Mouse (Mus musculus) MEL (cell line): Measurements from ENCODE around the gene C1qb. TPM values are rescaled to one million over a fixed set of nuclear protein-coding genes. Genes with fewer than 3 reads are reported as not detected.

Experiments
- DNase-seq: peaks from one replicate; pipeline ENCODE4 v3.0.0; 2011; ENCODE audit warnings: low read depth, low spot score
- H3K27ac ChIP-seq: 2 replicates; pipeline ENCODE4 v1.5.1; 2012; ENCODE audit warnings: low read depth, mild to moderate bottlenecking, control low read depth, low read length, moderate library complexity; ENCODE audit not compliant: control insufficient read depth
- H3K27me3 ChIP-seq, 2 experiments: fragments of 150-350 bp in 1 of 2; sonication (generic) in 1 of 2; 2 replicates each; pipeline ENCODE4 v1.6.1; 2012; ENCODE audit warnings: low read length in 2 of 2, mild to moderate bottlenecking in 2 of 2, improper control_type of control experiment in 1 of 2, moderate library complexity in 1 of 2; ENCODE audit not compliant: insufficient read depth in 2 of 2, control insufficient read depth in 1 of 2
- H3K36me3 ChIP-seq, 2 experiments: 2 replicates each; pipeline ENCODE4 v1.6.1; 2012 to 2014; ENCODE audit warnings: low read length in 2 of 2, improper control_type of control experiment in 1 of 2, inconsistent platforms in 1 of 2, mild to moderate bottlenecking in 1 of 2; ENCODE audit not compliant: insufficient read depth in 2 of 2, control insufficient read depth in 1 of 2
- H3K4me1 ChIP-seq, 2 experiments: fragments of 150-350 bp in 1 of 2; sonication (generic) in 1 of 2; 2 replicates each; pipeline ENCODE4 v1.6.1; 2012; ENCODE audit warnings: low read length in 2 of 2, improper control_type of control experiment in 1 of 2, mild to moderate bottlenecking in 1 of 2; ENCODE audit not compliant: insufficient read depth in 2 of 2, control insufficient read depth in 1 of 2
- H3K4me3 ChIP-seq, 2 experiments: fragments of 150-350 bp in 1 of 2; sonication (generic) in 1 of 2; 2 replicates each; pipeline ENCODE4 v1.5.1; 2012; ENCODE audit warnings: low read depth in 2 of 2, low read length in 2 of 2, mild to moderate bottlenecking in 2 of 2, moderate library complexity in 2 of 2, control low read depth in 1 of 2, improper control_type of control experiment in 1 of 2; ENCODE audit not compliant: control insufficient read depth in 1 of 2, insufficient read depth in 1 of 2
- H3K79me2 ChIP-seq: 2 replicates; pipeline ENCODE4 v1.6.1; 2012; ENCODE audit warnings: mild to moderate bottlenecking, low read length, moderate library complexity; ENCODE audit not compliant: control insufficient read depth, poor library complexity, insufficient read depth
- H3K9ac ChIP-seq: 2 replicates; pipeline ENCODE4 v1.6.1; 2012; ENCODE audit warnings: low read depth, mild to moderate bottlenecking, control low read depth, low read length, moderate library complexity; ENCODE audit not compliant: control insufficient read depth, poor library complexity, severe bottlenecking
- H3K9me3 ChIP-seq: fragments of 150-350 bp; sonication (generic); replicated peaks from 2 replicates; pipeline ENCODE4 v1.6.1; 2012; ENCODE audit warnings: mild to moderate bottlenecking, low read length, improper control_type of control experiment, moderate library complexity; ENCODE audit not compliant: insufficient read depth
- BHLHE40 ChIP-seq: IDR thresholded peaks from 2 replicates; pipeline ENCODE4 v1.6.1; 2012; ENCODE audit warnings: low read depth, mild to moderate bottlenecking, inconsistent platforms, low read length, improper control_type of control experiment, borderline replicate concordance
- CHD2 ChIP-seq: IDR thresholded peaks from 2 replicates; pipeline ENCODE4 v1.6.1; 2011; ENCODE audit warnings: low read length, improper control_type of control experiment
- CTCF ChIP-seq, 3 experiments: IDR thresholded peaks in 2 of 3; conservative IDR thresholded peaks in 1 of 3; 2 replicates each; pipeline ENCODE4 v1.5.1; 2011 to 2012; ENCODE audit warnings: low read length in 3 of 3, low read depth in 2 of 3, mild to moderate bottlenecking in 2 of 3, improper control_type of control experiment in 1 of 3, inconsistent platforms in 1 of 3, mixed read lengths in 1 of 3, moderate library complexity in 1 of 3; ENCODE audit not compliant: control insufficient read depth in 1 of 3, insufficient read depth in 1 of 3, poor library complexity in 1 of 3, severe bottlenecking in 1 of 3
- E2F4 ChIP-seq: IDR thresholded peaks from 2 replicates; pipeline ENCODE4 v1.6.1; 2011; ENCODE audit warnings: low read depth, low read length, improper control_type of control experiment, borderline replicate concordance
- ETS1 ChIP-seq: IDR thresholded peaks from 2 replicates; pipeline ENCODE4 v1.6.1; 2012; ENCODE audit warnings: low read depth, mild to moderate bottlenecking, inconsistent platforms, low read length, improper control_type of control experiment, moderate library complexity
- GABPA ChIP-seq: IDR thresholded peaks from 2 replicates; pipeline ENCODE4 v1.6.1; 2012; ENCODE audit warnings: low read depth, mild to moderate bottlenecking, inconsistent platforms, low read length, improper control_type of control experiment, moderate library complexity
- JUND ChIP-seq: IDR thresholded peaks from 2 replicates; pipeline ENCODE4 v1.6.1; 2011; ENCODE audit warnings: low read depth, mild to moderate bottlenecking, improper control_type of control experiment, low read length
- KAT2A ChIP-seq: conservative IDR thresholded peaks from 2 replicates; pipeline ENCODE4 v1.6.1; 2012; ENCODE audit warnings: low read depth, low read length, improper control_type of control experiment, inconsistent platforms
- MEF2A ChIP-seq: IDR thresholded peaks from 2 replicates; pipeline ENCODE4 v1.6.1; 2014; ENCODE audit warnings: low read depth, mild to moderate bottlenecking, inconsistent platforms, low read length, improper control_type of control experiment; ENCODE audit not compliant: poor library complexity, insufficient replicate concordance, severe bottlenecking; ENCODE audit errors: extremely low read depth
- MXI1 ChIP-seq: IDR thresholded peaks from 2 replicates; pipeline ENCODE4 v1.6.1; 2011; ENCODE audit warnings: mild to moderate bottlenecking, low read depth, low read length, improper control_type of control experiment
- POLR2A ChIP-seq, 2 experiments: IDR thresholded peaks; 2 replicates each; pipeline ENCODE4 v1.6.1; 2011 to 2012; ENCODE audit warnings: low read length in 2 of 2, mild to moderate bottlenecking in 2 of 2, control low read depth in 1 of 2, improper control_type of control experiment in 1 of 2, low read depth in 1 of 2, moderate library complexity in 1 of 2; ENCODE audit not compliant: control insufficient read depth in 1 of 2, insufficient read depth in 1 of 2, poor library complexity in 1 of 2
- POLR2AphosphoS5 ChIP-seq: IDR thresholded peaks from 2 replicates; pipeline ENCODE4 v1.6.1; 2012; ENCODE audit warnings: low read depth, borderline replicate concordance, mild to moderate bottlenecking, inconsistent platforms, low read length, moderate library complexity, mixed read lengths
- RAD21 ChIP-seq: IDR thresholded peaks from 2 replicates; pipeline ENCODE4 v1.6.1; 2011; ENCODE audit warnings: mild to moderate bottlenecking, low read depth, low read length, improper control_type of control experiment
- SIN3A ChIP-seq: IDR thresholded peaks from 2 replicates; pipeline ENCODE4 v1.6.1; 2012; ENCODE audit warnings: low read length, improper control_type of control experiment, inconsistent platforms
- SMC3 ChIP-seq: IDR thresholded peaks from 2 replicates; pipeline ENCODE4 v1.6.1; 2011; ENCODE audit warnings: low read depth, low read length, improper control_type of control experiment
- TAL1 ChIP-seq: IDR thresholded peaks from 2 replicates; pipeline ENCODE4 v1.6.1; 2012; ENCODE audit warnings: mild to moderate bottlenecking, inconsistent platforms, low read length, moderate library complexity, mixed read lengths
- TBP ChIP-seq: IDR thresholded peaks from 2 replicates; pipeline ENCODE4 v1.8.0; 2011; ENCODE audit warnings: low read depth, low read length, improper control_type of control experiment
- UBTF ChIP-seq: IDR thresholded peaks from 2 replicates; pipeline ENCODE4 v1.6.1; 2012; ENCODE audit warnings: low read depth, mild to moderate bottlenecking, inconsistent platforms, low read length, improper control_type of control experiment, moderate library complexity, borderline replicate concordance; ENCODE audit not compliant: insufficient read depth
- USF1 ChIP-seq: IDR thresholded peaks from 2 replicates; pipeline ENCODE4 v1.6.1; 2014; ENCODE audit warnings: low read depth, mild to moderate bottlenecking, inconsistent platforms, low read length, improper control_type of control experiment, moderate library complexity
- polyA plus RNA-seq, 2 experiments: library from polyadenylated mRNA; stranded (reverse) in 1 of 2; unstranded in 1 of 2; fragments of >175 nt in 1 of 2; fragments of >200 nt in 1 of 2; gene quantifications; 2 replicates each; pipeline versions ENCODE4 v1.2.1 to v1.2.4; 2012; ENCODE audit warnings: low replicate concordance in 2 of 2, low read depth in 1 of 2; ENCODE audit not compliant: insufficient read length in 2 of 2, insufficient read depth in 1 of 2, missing spikeins in 1 of 2
- total RNA-seq: library from RNA; depleted of rRNA; stranded (reverse); fragments of 300-350 nt; gene quantifications from 2 replicates; pipeline ENCODE4 v1.2.3, GENCODE M21; 2012

The C1qb gene
- total and polyA plus RNA-seq, 3 experiments = not detected

- no peaks in the 10 kb centered on the region for H3K36me3 ChIP-seq
- H3K4me1 ChIP-seq = 0 out of 4 replicates have a peak, but pooled peaks cover 0 to 2% of the 10 kb centered on the region in 2 experiments
- H3K27me3 ChIP-seq = no peaks in the 10 kb centered on the region
- no peak overlapping the region for H3K4me3 ChIP-seq
- H3K9ac ChIP-seq = no peak overlapping the region
- no peaks in the 10 kb centered on the region for H3K79me2 ChIP-seq
- no peak overlapping the region for H3K27ac ChIP-seq
- peak; percentile 70 for DNase-seq
- H3K9me3 ChIP-seq = no peaks in the 10 kb centered on the region
- TF ChIP-seq USF1 (no peak), GABPA (no peak), RAD21 (no peak), BHLHE40 (no peak), SMC3 (no peak), E2F4 (no peak), CTCF (IDR thresholded peaks at IDR 0.05 in 2 of 3, conservative IDR thresholded peaks at IDR 0.05 in 1 of 3; ENCODE audit: control insufficient read depth in 1 of 3, insufficient read depth in 1 of 3, low read depth in 2 of 3, low read length in 3 of 3, poor library complexity in 1 of 3, severe bottlenecking in 1 of 3) (0 out of 6 replicates have a peak, but pooled peaks of 1 of the 3 experiments have one; percentile 15), CHD2 (no peak), MXI1 (peak; percentile 84), POLR2AphosphoS5 (no peak), SIN3A (peak; percentile 99), POLR2A (IDR thresholded peaks at IDR 0.05; ENCODE audit: control insufficient read depth in 1 of 2, insufficient read depth in 1 of 2, low read depth in 1 of 2, low read length in 2 of 2, poor library complexity in 1 of 2) (no peak)
- TF ChIP-seq, all 39 proteins: peak for 3
Observed at GRCm38 (mm10) chr4:136924529-136924928, 38.5 kb upstream of the C1qb start.

GRCm38 (mm10) chr4:136919526-136919925, 33.5 kb upstream of the C1qb start:
- H3K4me1 ChIP-seq = no peaks in the 10 kb centered on the region
- no peaks in the 10 kb centered on the region for H3K27me3 ChIP-seq
- TF ChIP-seq MXI1 (no peak), CHD2 (no peak), JUND (no peak), KAT2A (no peak), SMC3 (no peak), MEF2A (no peak), TAL1 (no peak), USF1 (no peak), ETS1 (no peak), POLR2A (IDR thresholded peaks at IDR 0.05; ENCODE audit: control insufficient read depth in 1 of 2, insufficient read depth in 1 of 2, low read depth in 1 of 2, low read length in 2 of 2, poor library complexity in 1 of 2) (no peak), TBP (no peak), SIN3A (no peak), UBTF (no peak)

More at GRCm38 (mm10) chr4:136919526-136919925, 33.5 kb upstream of the C1qb start:
- Histone ChIP-seq H3K27ac (no peak overlapping the region), H3K36me3 (no peaks in the 10 kb centered on the region), H3K79me2 (no peaks in the 10 kb centered on the region), H3K9ac (no peak overlapping the region), H3K9me3 (no peaks in the 10 kb centered on the region), H3K4me3 (no peak overlapping the region)
- DNase-seq = no peak
